Mouse (Mus musculus) bone marrow, adult 2 months (tissue): ENCODE measurements around the gene Tbc1d5.

Experiments used
- CTCF ChIP-seq: fragments of 200-500 bp; IDR thresholded peaks from 2 replicates; pipeline ENCODE4 v1.5.1; 2011; ENCODE audit warnings: low read length, control low read depth; ENCODE audit not compliant: control insufficient read depth, insufficient read depth
- POLR2A ChIP-seq: fragments of 200-500 bp; IDR thresholded peaks from 2 replicates; pipeline ENCODE4 v1.6.1; 2011; ENCODE audit warnings: low read depth, mild to moderate bottlenecking, control low read depth, low read length, borderline replicate concordance; ENCODE audit not compliant: control insufficient read depth

GRCm38 (mm10) chr17:50791671-50792070, 387.5 kb downstream of the Tbc1d5 start:
- no peak for TF ChIP-seq CTCF
- TF ChIP-seq POLR2A: no peak
